Mouse (Mus musculus): ENCODE measurements at regions not wholly inside any gene's neighbourhood (a gene's known extent, or its start where the extent isn't known, plus 50 kb on each side); places are given as distances from the start of the nearest gene placed in this dataset.

GRCm38 (mm10) chr17:31776949-31777607, 78.5 kb downstream of the Sik1 start:
- DNase-seq (ENCODE audit: low spot score in 2 of 2): no peak

DNA sequence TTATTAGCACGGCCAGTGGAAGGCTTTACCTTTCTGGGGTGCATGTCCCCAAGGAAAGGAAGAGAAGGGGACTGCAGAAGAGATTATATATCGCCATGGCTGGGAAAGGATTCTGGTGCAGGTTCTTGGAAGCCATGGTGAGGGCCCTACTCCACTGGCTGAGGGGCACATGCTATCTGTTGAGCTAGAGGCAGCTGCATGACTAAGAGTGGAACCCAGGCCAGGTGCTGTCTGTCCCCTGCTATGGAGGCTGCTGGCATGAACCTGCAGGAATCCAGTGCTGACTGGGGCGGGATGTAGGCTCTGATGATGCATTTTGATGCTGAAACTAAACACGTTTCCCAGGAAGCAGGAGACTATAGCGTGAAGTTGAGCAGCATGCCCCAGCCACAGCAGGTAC, 77.9 kb downstream of the Sik1 start:
- no peak for DNase-seq (ENCODE audit: low spot score in 2 of 2)

DNA sequence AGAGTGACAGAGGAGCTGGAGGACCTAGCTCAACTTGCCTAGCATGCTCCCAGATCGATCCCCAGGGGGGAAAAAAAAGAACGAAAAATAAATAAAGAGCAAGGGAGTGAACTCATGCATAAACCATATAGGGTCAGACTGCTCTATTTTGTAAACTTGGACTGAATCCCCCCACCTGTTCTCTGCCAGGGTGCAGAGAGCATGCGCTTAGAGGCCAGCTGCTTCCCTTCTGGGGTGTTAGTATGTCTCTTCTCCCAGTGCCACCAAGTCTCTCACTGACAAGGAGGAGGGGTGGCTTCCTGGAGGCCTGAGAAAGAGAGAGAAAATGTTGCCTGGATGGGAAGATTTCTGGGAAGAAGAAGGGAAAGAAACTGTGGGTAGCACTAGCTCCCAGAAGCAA, 76.1 kb downstream of the Sik1 start:
- DNase-seq (ENCODE audit: low spot score in 2 of 2): no peak

- DNase-seq (ENCODE audit: low spot score in 2 of 2): peak; percentile 26 to 53
Measured at GRCm38 (mm10) chr17:31782251-31782650, 73.4 kb downstream of the Sik1 start.

- DNase-seq (ENCODE audit: low spot score in 2 of 2): no peak
Measured at GRCm38 (mm10) chr17:31783071-31783470, 72.5 kb downstream of the Sik1 start.

GRCm38 (mm10) chr17:31788316-31788715, 67.3 kb downstream of the Sik1 start:
- peak; percentile 66 to 71 for DNase-seq (ENCODE audit: low spot score in 2 of 2)

- no peak for DNase-seq (ENCODE audit: low spot score in 2 of 2)
Measured at GRCm38 (mm10) chr17:31789068-31789583, 66.5 kb downstream of the Sik1 start.

GRCm38 (mm10) chr17:31789906-31790279, 65.7 kb downstream of the Sik1 start:
- DNase-seq (ENCODE audit: low spot score in 2 of 2): no peak

DNA sequence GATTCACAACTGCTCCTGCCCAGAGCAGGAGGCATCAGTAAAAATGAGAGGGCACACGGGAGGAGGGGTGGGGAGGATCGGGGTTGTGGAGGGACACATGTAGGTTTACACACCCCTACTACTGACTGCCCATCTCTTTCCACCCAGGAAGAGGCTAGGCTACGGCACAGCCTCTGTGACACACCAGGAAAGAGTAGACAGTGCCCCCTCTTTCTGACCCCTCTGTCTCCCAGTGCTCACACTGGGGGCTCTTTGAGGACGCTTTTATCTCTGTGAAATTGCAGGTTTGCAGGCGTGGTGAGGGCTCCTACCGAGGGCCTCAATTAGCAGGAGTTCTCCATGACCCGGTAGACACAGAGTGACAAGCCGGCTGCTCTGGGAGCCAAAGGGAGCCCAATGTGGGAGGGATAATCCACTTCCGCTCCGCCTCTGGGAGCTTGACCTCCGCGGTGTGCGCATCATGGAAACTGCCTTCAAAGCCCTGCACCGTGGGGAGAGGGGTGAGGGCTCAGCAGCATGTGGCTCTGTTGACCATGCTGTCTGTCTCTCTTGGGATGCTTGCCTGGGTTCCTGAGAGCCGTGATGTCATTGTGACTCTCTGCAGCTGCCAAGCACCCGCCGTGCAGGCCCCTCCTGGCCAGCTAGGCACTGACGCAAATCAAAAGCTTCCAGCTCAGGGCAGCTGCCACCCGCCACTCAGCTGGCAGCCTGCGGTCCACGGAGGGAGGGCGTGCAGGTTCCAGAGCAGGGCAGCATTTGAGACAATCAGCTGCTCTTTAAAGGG, 65.1 kb downstream of the Sik1 start:
- peak; percentile 76 to 86 for DNase-seq (ENCODE audit: low spot score in 2 of 2)

DNA sequence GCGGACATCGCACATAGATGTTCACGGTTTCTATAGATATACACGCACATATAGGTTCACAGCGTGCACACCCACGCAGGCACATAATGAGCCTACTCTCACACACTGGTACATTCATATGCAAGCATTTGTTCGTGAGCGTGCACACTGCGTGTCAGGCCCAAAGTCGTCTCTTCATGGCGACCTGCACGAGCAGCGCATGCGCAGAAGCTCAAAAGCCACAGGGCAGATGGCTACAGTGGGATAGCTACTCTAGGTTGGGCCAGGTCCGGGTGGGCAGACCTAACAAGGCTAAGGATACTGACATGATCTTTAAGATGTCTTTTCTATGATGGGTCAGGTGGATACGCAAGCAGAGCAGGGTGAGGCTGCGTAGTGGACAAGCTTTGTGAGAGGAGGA, 63.9 kb downstream of the Sik1 start:
- no peak for DNase-seq (ENCODE audit: low spot score in 2 of 2)

DNA sequence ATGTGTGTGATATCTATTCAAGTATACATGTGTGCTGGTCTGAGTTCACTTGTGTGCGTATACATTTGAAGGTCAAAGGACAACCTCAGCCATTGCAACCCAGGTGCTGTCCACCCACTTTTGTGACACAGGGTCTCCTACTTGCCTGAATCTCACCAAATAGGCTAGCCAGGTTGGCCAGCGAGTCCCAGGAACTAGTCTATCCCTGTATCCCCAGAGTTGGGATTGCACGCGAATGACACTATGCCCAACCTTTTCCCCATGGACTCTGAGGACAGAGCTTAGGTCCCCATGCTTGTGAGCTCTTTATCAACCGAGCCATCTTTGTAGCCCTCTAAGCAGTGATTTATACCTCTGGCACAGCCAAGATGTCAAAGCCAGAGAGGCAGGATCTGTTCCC, 62.6 kb downstream of the Sik1 start:
- DNase-seq (ENCODE audit: low spot score in 2 of 2): no peak

DNA sequence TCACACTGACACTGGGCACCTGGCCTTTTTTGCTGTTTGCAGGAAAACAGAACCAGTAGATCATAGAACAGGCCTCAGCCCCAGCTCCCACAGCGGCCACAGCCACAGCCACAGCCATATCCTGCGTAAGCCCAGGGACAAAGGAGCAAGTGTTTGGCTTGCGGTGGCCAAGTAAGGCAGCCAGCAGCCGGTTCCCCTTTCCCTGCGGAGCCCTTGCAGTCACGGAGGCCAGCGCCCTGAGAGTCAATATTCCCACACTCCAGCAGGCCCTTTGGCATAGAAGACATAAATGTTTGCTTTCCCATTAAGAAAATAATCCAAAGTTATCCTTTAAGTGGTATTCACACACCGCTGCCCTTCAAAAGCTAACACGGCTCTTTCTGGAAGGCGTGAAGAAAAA, 62.1 kb downstream of the Sik1 start:
- DNase-seq (ENCODE audit: low spot score in 2 of 2): peak; percentile 47 to 57

DNA sequence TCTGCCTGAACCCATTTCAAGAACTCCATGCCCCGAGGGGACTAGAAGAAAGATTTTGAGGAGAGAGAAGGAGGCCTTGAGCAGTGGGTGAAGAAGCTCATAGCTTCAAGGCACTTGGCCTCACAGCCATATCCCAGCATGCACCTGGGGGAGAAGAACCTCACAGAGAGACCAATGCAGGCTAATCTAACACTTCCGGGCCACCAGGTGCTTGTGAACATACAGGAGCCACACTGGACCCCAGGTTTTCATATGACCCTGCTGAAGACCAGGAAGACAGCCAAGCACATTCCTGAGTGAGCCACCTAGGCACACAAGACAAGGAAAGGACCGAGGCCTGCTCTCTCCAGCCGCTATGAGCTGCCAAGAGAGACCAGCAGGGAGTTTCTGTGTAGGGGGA, 61.6 kb downstream of the Sik1 start:
- no peak for DNase-seq (ENCODE audit: low spot score in 2 of 2)

Measured in heart, adult 9 months (tissue).